8 mouse cellular contexts compared by ENCODE assay signal in the genomic region with DNA sequence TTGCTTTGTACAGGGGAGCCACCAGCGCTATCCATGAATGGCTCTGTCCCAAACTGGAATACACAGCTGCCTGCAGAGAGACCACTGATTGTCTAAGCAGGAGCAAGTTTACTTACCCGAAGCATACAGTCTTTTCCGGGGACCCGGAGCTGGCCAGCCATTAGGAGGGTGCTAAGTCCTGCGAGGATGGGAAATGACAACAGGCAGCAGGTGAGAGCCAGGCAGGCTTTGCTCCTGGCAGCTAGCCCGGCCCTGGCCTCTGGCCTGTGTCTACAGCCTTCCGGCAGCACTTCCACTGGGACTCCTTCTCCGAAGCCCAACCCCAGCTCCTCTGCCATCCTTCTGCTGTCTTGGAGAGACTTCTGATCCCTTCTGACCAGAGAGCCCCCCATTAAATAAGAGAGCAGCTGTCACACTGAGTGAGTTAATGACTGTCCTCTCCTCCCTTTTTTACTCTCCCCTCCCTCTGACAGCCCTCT. TPM values are rescaled to one million over a fixed set of nuclear protein-coding genes. Genes with fewer than 3 reads are reported as not detected.
DNase-seq lines count a peak whose midpoint lies in the region.

Gene Tnfsf15, minus strand, starts transcription at position 421 of the 479 bp plus-strand sequence.

- no peaks in the 10 kb centered on the region for H3K4me1 ChIP-seq in brown adipose tissue, adult 24 weeks (ENCODE audit: control insufficient read depth, insufficient read depth, insufficient read length, low read length)

- peak; percentile 6 for DNase-seq in adrenal gland, adult 8-10 months
- DNase-seq in heart, adult 18-20 months = peak; percentile 73 to 78
- DNase-seq in kidney, adult 9 months = peak; percentile 92
- peak; percentile 81 for DNase-seq in lung, postnatal 10 days
- DNase-seq in thymus, postnatal 36 days = no peak
- no peak for DNase-seq in spleen, adult 12 weeks (ENCODE audit: low spot score)
- DNase-seq in B cell, adult 2 months = no peak

- H3K27ac ChIP-seq in brown adipose tissue, adult 24 weeks (replicated peaks; ENCODE audit: low read depth, low read length) = no peak within 1 kb of the TSS

- 0 out of 2 replicates have a peak within 1 kb of the TSS, but pooled peaks have one; percentile 19 for H3K4me3 ChIP-seq in brown adipose tissue, adult 24 weeks (ENCODE audit: insufficient read depth, low read depth, low read length)

RNA-seq across cellular contexts. Expression of gene Tnfsf15, which starts in this region (rescaled TPM):
- under 1 TPM; 0.34 to 0.83 (median 0.36) TPM for total RNA-seq in adrenal gland, adult 8-10 months (2022)
- polyA plus RNA-seq in brown adipose tissue, adult 24 weeks (2012; ENCODE audit: insufficient read depth, insufficient read length, missing spikeins) = not detected in 2 replicates
- total RNA-seq in heart, adult 18-20 months (2021) = not detected

Comparison
In these comparisons a context has a peak if more than half of its experiments do, and no peak if none do; other contexts are left out.
1. Peak in DNase-seq in adrenal gland, adult 8-10 months; RNA of the gene not detected or under 1 TPM.
2. Peak in DNase-seq in heart, adult 18-20 months; RNA of the gene not detected or under 1 TPM.
3. DNase-seq: peak in kidney, adult 9 months (single experiment) and lung, postnatal 10 days (single experiment); none in thymus, postnatal 36 days (0 of 2), spleen, adult 12 weeks (single experiment) and B cell, adult 2 months (0 of 2).